Mouse (Mus musculus): ENCODE results near the gene Mcm8.

GRCm38 (mm10) chr2:132793441-132794203 lies 22.3 kb upstream of the Mcm8 start:
- TF ChIP-seq FLI1 (IDR thresholded peaks at IDR 0.05; ENCODE audit: low read length) (no peak), GATA1 (IDR thresholded peaks at IDR 0.05; ENCODE audit: borderline replicate concordance, low read length) (no peak)

All from megakaryocyte, embryonic 14.5 days (primary cell).